Mouse (Mus musculus) megakaryocyte progenitor cell, adult 5-6 weeks (primary cell): ENCODE results near the gene Trpv1. TPM values are rescaled to one million over a fixed set of nuclear protein-coding genes. Genes with fewer than 3 reads are reported as not detected.

ENCODE experiments used
- ATAC-seq: replicated peaks from 2 replicates; pipeline ENCODE4 v1.8.0; 2016; ENCODE audit warnings: mild to moderate bottlenecking, moderate TSS enrichment, inconsistent platforms; ENCODE audit not compliant: poor library complexity
- total RNA-seq, 2 experiments: library from RNA; stranded (forward) in 1 of 2; stranded (reverse) in 1 of 2; fragments of 157-497, 149-512 nt in 1 of 2; fragments of 200-1000 nt in 1 of 2; gene quantifications; 2 replicates each; pipeline versions ENCODE4 v1.2.3 to v1.2.4; 2015 to 2017

The Trpv1 gene
- total RNA-seq, 2 experiments from 2014 or later: not detected

GRCm38 (mm10) chr11:73232513-73232912 is 1.6 kb upstream of the Trpv1 start:
- no peak for ATAC-seq

GRCm38 (mm10) chr11:73235990-73236701 is 2.1 kb downstream of the Trpv1 start:
- ATAC-seq: no peak

- no peak for ATAC-seq
Observed at GRCm38 (mm10) chr11:73236731-73237130, 2.6 kb downstream of the Trpv1 start.

GRCm38 (mm10) chr11:73242199-73242598 is 8.1 kb downstream of the Trpv1 start:
- ATAC-seq: no peak

DNA sequence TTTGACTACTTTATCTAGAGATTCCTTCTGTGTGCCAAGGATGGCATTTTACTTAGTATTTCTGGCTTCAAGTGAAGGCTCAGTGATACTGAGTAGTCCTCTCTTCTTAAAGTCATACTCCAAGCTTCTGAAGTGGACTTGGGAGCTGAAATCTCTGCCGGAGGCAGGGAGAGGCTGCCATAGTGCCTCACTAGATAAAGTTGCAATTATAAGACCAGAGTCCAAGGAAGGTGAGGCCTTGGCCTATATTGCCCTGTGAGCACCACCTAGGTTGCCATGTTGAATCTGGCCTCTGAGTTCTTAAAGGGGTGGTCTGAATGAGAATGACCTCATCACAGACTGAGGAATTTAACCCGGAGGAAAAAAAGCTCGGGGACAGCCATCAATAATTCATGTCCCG is 8.7 kb downstream of the Trpv1 start:
- ATAC-seq: no peak

- no peak for ATAC-seq
Observed at GRCm38 (mm10) chr11:73257362-73257945, 23.4 kb downstream of the Trpv1 start.

DNA sequence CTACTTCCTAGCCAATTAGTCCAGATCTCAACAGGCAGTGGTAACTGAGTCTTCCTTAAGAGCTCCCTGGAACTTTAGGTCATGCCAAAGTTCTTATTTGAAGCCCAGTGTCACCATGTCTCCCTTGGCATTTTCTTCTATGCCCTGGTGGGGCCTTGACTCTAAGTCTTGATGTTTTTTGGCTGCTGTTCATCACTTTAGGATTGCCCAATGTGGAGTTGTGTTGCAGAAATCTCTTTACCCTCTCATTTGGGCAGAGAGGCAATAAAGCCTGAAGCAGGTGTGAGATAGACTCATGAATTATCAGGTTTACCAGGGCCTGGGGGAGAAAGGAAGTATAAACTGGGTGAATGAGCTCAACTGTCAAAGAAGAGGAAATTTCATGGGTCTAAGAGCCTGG is 24.6 kb downstream of the Trpv1 start:
- no peak for ATAC-seq

DNA sequence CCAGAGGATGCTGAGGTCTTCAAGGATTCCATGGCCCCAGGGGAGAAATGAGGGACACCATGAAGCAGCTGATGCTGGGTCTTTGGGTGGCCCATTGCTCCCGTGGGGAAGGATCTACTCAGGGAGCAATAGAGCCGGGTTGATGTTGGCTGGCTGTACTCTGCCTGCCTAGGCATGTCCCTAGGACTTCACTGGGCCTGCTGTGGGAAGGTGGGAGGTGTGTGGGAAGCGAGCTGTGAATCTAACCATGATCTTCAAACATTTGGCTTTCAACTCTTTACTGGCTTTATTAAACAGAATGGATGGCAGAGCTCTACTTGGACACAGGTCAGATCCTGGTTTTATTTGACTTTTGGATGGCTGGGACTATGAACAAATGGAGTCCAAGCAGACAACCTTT is 26.4 kb downstream of the Trpv1 start:
- ATAC-seq: no peak

DNA sequence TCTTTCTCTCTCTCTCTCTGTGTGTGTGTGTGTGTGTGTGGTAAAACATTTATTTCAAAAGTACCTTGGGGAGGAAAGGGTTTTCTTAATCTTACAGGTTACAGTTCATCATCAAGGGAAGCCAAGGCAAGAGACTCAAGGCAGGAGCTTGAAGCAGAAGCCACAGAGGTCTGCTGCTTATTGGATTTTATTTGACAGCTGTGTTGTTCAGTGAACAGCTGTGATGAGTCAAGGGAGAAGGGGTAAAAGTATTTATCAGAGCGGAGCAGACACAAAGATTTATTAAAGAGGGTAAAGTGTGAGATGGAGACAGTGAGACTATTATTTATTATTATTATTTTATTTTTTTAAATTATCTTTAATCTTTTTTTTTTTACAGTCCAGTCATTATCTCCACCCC is 27.3 kb downstream of the Trpv1 start:
- ATAC-seq: no peak

GRCm38 (mm10) chr11:73267267-73267666 is 33.2 kb downstream of the Trpv1 start, which contains the start of gene Trpv3:
Gene Trpv3, plus strand, starts transcription at chr11:73267388.
- ATAC-seq: no peak

DNA sequence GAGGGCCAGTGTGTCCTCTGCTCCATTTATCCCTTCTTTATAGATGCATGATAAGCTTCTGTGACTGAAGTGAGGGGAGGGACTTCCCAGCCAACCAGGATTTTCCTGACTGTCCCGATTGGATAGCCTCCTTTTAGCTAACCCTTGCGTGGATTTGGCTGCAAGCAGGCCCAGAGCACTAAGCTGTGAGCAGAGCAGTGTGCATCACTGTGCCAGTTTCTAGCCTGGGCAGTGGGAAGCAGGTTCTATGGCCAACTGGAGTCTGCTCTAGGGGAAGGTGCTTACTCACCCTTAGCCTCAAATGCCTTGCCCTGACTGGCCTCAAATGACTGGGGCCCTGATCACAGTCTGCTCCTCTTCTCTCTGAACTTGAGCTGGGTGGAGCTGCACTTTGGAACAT is 40.7 kb downstream of the Trpv1 start:
- ATAC-seq: no peak

DNA sequence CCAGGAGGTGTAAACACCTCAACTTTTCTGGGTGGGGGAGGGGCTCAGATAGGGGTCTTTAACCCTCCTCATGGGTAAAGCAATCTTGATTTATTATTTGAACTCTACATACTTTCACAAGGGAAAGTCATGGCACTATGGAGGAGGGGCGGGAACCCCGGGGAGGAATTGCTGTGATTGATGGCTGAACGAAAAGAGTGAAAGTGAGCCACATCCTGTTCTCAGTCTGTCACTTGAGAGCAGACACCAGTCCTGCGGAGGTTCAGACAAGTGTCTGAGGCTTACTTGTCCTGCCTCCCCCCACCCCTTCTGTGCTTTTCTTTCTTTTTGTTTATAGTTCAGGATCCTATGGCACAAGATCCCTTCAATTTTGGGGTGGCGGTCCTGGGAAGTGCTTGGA is 46.6 kb downstream of the Trpv1 start:
- no peak for ATAC-seq

DNA sequence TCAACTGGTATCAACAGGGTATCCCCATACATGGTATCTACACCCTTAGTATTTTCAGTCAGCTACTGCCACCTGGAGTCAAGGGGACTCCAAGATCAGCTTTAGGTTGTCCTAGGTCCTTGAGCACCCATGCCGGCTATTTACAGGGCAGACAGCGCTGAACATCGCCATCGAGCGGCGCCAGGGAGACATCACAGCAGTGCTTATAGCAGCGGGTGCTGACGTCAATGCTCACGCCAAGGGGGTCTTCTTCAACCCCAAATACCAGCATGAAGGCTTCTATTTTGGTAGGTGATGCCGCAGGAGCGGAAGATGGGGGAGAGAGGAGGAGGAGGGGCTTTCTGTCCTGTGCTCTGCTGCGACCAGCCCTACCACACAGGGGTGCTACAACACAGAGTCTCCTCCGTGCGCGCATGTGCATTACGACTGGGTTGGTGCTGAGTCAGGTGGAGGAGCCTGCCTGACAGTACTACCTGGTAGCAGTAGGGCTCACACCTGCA is 47.5 kb downstream of the Trpv1 start:
- ATAC-seq: peak; percentile 79

DNA sequence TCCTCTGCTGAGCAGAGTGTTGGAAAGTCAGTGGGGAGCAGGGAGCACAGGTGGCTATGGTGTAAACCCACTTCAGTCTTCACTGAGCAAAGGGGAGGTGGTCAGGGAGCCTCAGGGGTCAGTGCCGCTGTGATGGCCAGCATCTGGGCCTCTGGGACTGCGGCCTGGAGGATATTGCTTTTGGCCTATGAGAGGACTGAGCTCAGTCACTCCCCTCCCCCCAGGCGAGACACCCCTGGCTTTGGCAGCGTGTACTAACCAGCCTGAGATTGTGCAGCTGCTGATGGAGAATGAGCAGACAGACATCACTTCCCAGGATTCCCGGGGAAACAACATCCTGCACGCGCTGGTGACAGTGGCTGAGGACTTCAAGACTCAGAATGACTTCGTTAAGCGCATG is 49.3 kb downstream of the Trpv1 start:
- ATAC-seq: no peak

DNA sequence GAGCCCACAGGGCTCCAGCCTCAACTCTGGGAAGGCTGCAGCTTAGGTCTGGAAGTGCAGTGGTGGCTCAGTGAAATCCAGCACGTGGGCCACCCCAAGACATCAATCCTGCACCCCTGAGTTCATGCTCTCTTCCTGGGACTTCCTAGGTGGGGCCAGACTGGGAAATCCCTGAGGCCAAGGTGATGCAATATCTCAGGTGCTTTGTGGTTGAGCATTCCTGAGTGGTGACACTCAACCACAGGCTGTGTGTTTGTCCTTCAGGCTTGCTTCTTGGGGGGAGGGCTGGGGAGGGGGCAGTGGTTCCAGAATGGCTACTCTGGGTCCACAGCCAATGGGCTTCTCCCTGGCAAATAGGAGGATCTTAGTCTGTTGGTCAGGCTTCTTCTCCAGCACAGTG is 49.8 kb downstream of the Trpv1 start:
- ATAC-seq: no peak

DNA sequence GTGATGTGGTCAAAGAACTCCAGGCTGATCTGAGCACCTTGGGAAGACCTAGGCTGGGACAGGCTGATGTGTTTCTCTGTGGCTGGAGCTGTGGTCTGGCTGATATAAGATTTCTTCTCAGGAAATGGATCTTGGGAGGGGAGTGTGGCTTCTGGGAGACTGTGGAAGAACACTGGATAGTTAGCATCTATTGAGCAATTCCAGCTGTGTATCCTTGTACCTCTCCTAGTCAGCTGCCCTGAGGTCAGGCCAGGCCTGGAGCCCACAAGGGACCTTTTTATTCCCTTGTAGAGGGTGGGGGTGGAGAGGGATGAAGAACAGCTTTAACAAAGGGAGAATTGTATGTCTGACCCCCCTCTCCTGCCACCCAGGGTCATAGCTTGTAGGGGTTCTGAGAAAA is 50.3 kb downstream of the Trpv1 start:
- no peak for ATAC-seq

DNA sequence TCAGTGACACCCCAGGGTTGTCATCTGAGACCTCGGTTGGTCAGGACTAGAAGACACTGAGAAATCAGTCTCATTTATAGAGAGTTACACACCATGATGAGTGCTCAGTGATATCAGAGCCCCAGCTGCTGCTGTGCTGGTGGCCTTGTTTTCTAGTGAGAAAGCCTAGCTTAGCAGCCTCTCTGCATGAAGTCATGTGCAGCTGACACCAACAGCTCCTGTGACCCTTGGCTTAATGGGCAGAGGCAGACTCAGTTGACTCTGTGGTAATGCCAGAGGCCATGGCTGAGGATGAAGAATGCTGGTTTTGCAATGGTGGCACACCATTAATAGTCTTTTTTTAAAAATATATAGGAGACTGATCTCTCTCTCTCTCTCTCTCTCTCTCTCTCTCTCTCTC is 55.5 kb downstream of the Trpv1 start:
- no peak for ATAC-seq

- no peak for ATAC-seq
Observed at GRCm38 (mm10) chr11:73303123-73303522, 69.0 kb downstream of the Trpv1 start.

Other genes with a start within 250 kb of the Trpv1 start
- 6.8 and 9.3 TPM in 2 replicates for gene P2rx1, start 235.2 kb upstream of the Trpv1 start, total RNA-seq (2015)
- 3.8 and 5.2 TPM in 2 replicates for gene P2rx1, start 235.2 kb upstream of the Trpv1 start, total RNA-seq (2017)
- gene Camkk1, start 215.3 kb upstream of the Trpv1 start, total RNA-seq (2015): 0.35 and 0.59 TPM in 2 replicates
- gene Camkk1, start 215.3 kb upstream of the Trpv1 start, total RNA-seq (2017): 1.2 and 1.4 TPM in 2 replicates
- 9.6 and 10.2 TPM in 2 replicates for gene Ncbp3, start 186.5 kb upstream of the Trpv1 start, total RNA-seq (2015)
- gene Ncbp3, start 186.5 kb upstream of the Trpv1 start, total RNA-seq (2017): 12.7 and 15.1 TPM in 2 replicates
- 0.07 TPM in 1 of 2 replicates, not detected in the other for gene Itgae, start 143.7 kb upstream of the Trpv1 start, total RNA-seq (2015)
- gene Itgae, start 143.7 kb upstream of the Trpv1 start, total RNA-seq (2017): 0.20 TPM in 1 of 2 replicates, not detected in the other
- gene Haspin, start 96.0 kb upstream of the Trpv1 start, total RNA-seq (2015): 17.2 and 19.0 TPM in 2 replicates
- 17.7 and 24.1 TPM in 2 replicates for gene Haspin, start 96.0 kb upstream of the Trpv1 start, total RNA-seq (2017)
- not detected in 2 replicates for gene P2rx5, start 73.9 kb upstream of the Trpv1 start, total RNA-seq (2015)
- not detected in 2 replicates for gene P2rx5, start 73.9 kb upstream of the Trpv1 start, total RNA-seq (2017)
- gene Emc6, start 57.3 kb upstream of the Trpv1 start, total RNA-seq (2015): 78.9 and 81.7 TPM in 2 replicates
- 54.2 and 60.2 TPM in 2 replicates for gene Emc6, start 57.3 kb upstream of the Trpv1 start, total RNA-seq (2017)
- gene Tax1bp3, start 57.2 kb upstream of the Trpv1 start, total RNA-seq (2015): 6.7 and 10.0 TPM in 2 replicates
- gene Tax1bp3, start 57.2 kb upstream of the Trpv1 start, total RNA-seq (2017): 4.9 and 7.2 TPM in 2 replicates
- gene Ctns, start 35.2 kb upstream of the Trpv1 start, total RNA-seq (2015): 14.4 and 16.3 TPM in 2 replicates
- 13.5 and 15.8 TPM in 2 replicates for gene Ctns, start 35.2 kb upstream of the Trpv1 start, total RNA-seq (2017)
- 1.7 and 1.8 TPM in 2 replicates for gene Shpk, start 34.8 kb upstream of the Trpv1 start, total RNA-seq (2015)
- gene Shpk, start 34.8 kb upstream of the Trpv1 start, total RNA-seq (2017): 2.2 and 3.4 TPM in 2 replicates
- not detected in 2 replicates for gene Trpv3, start 33.1 kb downstream of the Trpv1 start, total RNA-seq (2015)
- not detected in 2 replicates for gene Trpv3, start 33.1 kb downstream of the Trpv1 start, total RNA-seq (2017)
- gene Aspa, start 95.3 kb downstream of the Trpv1 start, total RNA-seq (2015): not detected in 2 replicates
- 1.9 TPM in 1 of 2 replicates, not detected in the other for gene Aspa, start 95.3 kb downstream of the Trpv1 start, total RNA-seq (2017)
- not detected in 2 replicates for gene Gm49340, start 95.4 kb downstream of the Trpv1 start, total RNA-seq (2015)
- not detected in 2 replicates for gene Gm49340, start 95.4 kb downstream of the Trpv1 start, total RNA-seq (2017)
- gene Spata22, start 95.4 kb downstream of the Trpv1 start, total RNA-seq (2015): not detected in 2 replicates
- not detected in 2 replicates for gene Spata22, start 95.4 kb downstream of the Trpv1 start, total RNA-seq (2017)
- not detected in 2 replicates for gene Olfr20, start 116.5 kb downstream of the Trpv1 start, total RNA-seq (2015)
- not detected in 2 replicates for gene Olfr20, start 116.5 kb downstream of the Trpv1 start, total RNA-seq (2017)
- gene Olfr376, start 137.0 kb downstream of the Trpv1 start, total RNA-seq (2015): not detected in 2 replicates
- not detected in 2 replicates for gene Olfr376, start 137.0 kb downstream of the Trpv1 start, total RNA-seq (2017)
- not detected in 2 replicates for gene Olfr1, start 165.3 kb downstream of the Trpv1 start, total RNA-seq (2015)
- not detected in 2 replicates for gene Olfr1, start 165.3 kb downstream of the Trpv1 start, total RNA-seq (2017)
- gene Olfr378, start 194.2 kb downstream of the Trpv1 start, total RNA-seq (2015): not detected in 2 replicates
- gene Olfr378, start 194.2 kb downstream of the Trpv1 start, total RNA-seq (2017): not detected in 2 replicates
- not detected in 2 replicates for gene Olfr380, start 223.2 kb downstream of the Trpv1 start, total RNA-seq (2015)
- not detected in 2 replicates for gene Olfr380, start 223.2 kb downstream of the Trpv1 start, total RNA-seq (2017)